Mouse (Mus musculus) ES-E14 (cell line): ENCODE data around the gene Gm15557. TPM values are rescaled to one million over a fixed set of nuclear protein-coding genes. Genes with fewer than 3 reads are reported as not detected.

Experiments used
- DNase-seq: peaks from one replicate; pipeline ENCODE4 v3.0.0-alpha.2; 2013; ENCODE audit warnings: low read depth, low spot score
- H3K27ac ChIP-seq: 2 replicates; pipeline ENCODE4 v1.5.1; 2012; ENCODE audit warnings: low read depth, mild to moderate bottlenecking, low read length, moderate library complexity, mixed read lengths; ENCODE audit not compliant: poor library complexity, insufficient read depth, severe bottlenecking
- H3K36me3 ChIP-seq: 2 replicates; pipeline ENCODE4 v1.6.1; 2012; ENCODE audit warnings: mild to moderate bottlenecking, low read length, moderate library complexity, mixed read lengths; ENCODE audit not compliant: control insufficient read depth, poor library complexity, insufficient read depth, severe bottlenecking
- H3K4me1 ChIP-seq, 2 experiments: fragments of 150-350 bp in 1 of 2; sonication (generic) in 1 of 2; 2 replicates each; pipeline ENCODE4 v1.6.1; 2012; ENCODE audit warnings: low read length in 2 of 2, mild to moderate bottlenecking in 1 of 2, mixed read lengths in 1 of 2; ENCODE audit not compliant: control insufficient read depth in 2 of 2, insufficient read depth in 2 of 2, poor library complexity in 1 of 2
- H3K4me3 ChIP-seq, 2 experiments: fragments of 150-350 bp in 1 of 2; sonication (generic) in 1 of 2; 2 replicates each; pipeline ENCODE4 v1.5.1; 2012; ENCODE audit warnings: low read length in 2 of 2, low read depth in 1 of 2, mild to moderate bottlenecking in 1 of 2, mixed read lengths in 1 of 2; ENCODE audit not compliant: insufficient read depth in 1 of 2, poor library complexity in 1 of 2, severe bottlenecking in 1 of 2
- H3K9ac ChIP-seq: 2 replicates; pipeline ENCODE4 v1.6.1; 2012; ENCODE audit warnings: low read depth, mild to moderate bottlenecking, low read length, mixed read lengths; ENCODE audit not compliant: poor library complexity, insufficient read depth, severe bottlenecking
- H3K9me3 ChIP-seq: fragments of 150-350 bp; sonication (generic); 2 replicates; pipeline ENCODE4 v1.6.1; 2012; ENCODE audit warnings: low read depth, mild to moderate bottlenecking, low read length; ENCODE audit not compliant: control insufficient read depth, insufficient read depth
- CHD2 ChIP-seq: IDR thresholded peaks from 2 replicates; pipeline ENCODE4 v1.6.1; 2014; ENCODE audit warnings: mild to moderate bottlenecking, low read depth, low read length, inconsistent platforms
- HCFC1 ChIP-seq: IDR thresholded peaks from 2 replicates; pipeline ENCODE4 v1.6.1; 2012; ENCODE audit warnings: low read length, inconsistent platforms, borderline replicate concordance; ENCODE audit not compliant: insufficient read depth
- MAFK ChIP-seq: IDR thresholded peaks from 2 replicates; pipeline ENCODE4 v1.6.1; 2014; ENCODE audit warnings: mild to moderate bottlenecking, low read depth, low read length, inconsistent platforms; ENCODE audit not compliant: insufficient read depth
- ZC3H11A ChIP-seq: IDR thresholded peaks from 2 replicates; pipeline ENCODE4 v1.6.1; 2012; ENCODE audit warnings: low read depth, mild to moderate bottlenecking, inconsistent platforms, low read length, borderline replicate concordance
- ZNF384 ChIP-seq: IDR thresholded peaks from 2 replicates; pipeline ENCODE4 v1.6.1; 2012; ENCODE audit warnings: low read depth, low read length, inconsistent platforms
- in situ Hi-C, 2 experiments: fragments of 600-800 bp; cut with MboI; formaldehyde crosslinking; loops; one replicate each; pipeline ENCODE4 v1.15.1; 2025; ENCODE audit warnings: low sequenced_read_pairs in 2 of 2, inconsistent platforms in 1 of 2; ENCODE audit not compliant: unreplicated experiment in 2 of 2
- total RNA-seq: library from RNA; depleted of rRNA; stranded (reverse); fragments of 300-350 nt; gene quantifications from 2 replicates; pipeline ENCODE4 v1.2.3, GENCODE M21; 2012

Gene Gm15557
- total RNA-seq, 1 experiment = not detected

DNA sequence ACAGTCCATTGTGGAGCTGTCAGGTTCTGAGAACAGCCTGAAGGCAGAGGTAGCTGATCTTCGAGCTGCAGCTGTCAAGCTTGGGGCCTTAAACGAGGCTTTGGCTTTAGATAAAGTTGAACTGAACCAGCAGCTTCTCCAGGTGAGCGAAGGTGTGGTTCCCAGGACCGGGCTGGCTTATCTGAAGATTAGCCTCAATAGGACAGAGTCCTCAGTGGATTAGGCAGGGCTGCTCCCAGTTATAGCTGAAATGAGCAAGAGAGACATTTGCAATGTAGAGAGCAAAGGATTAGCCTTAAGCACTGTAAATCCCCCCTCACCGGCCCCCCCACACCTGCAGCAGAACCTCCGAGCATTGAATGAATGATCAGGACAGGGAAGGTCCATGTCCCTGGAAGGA lies 32.8 kb downstream of the Gm15557 start:
- DNase-seq = no peak
- no peak overlapping the region for H3K9ac ChIP-seq
- no peaks in the 10 kb centered on the region for H3K9me3 ChIP-seq
- TF ChIP-seq MAFK (no peak), HCFC1 (no peak), ZC3H11A (no peak), ZNF384 (no peak), CHD2 (no peak)
- H3K27ac ChIP-seq = no peak overlapping the region
- H3K4me1 ChIP-seq = no peaks in the 10 kb centered on the region
- H3K36me3 ChIP-seq = peaks cover 36% of the 10 kb centered on the region
- no peak overlapping the region for H3K4me3 ChIP-seq
- in situ Hi-C loops = no loop called here

DNA sequence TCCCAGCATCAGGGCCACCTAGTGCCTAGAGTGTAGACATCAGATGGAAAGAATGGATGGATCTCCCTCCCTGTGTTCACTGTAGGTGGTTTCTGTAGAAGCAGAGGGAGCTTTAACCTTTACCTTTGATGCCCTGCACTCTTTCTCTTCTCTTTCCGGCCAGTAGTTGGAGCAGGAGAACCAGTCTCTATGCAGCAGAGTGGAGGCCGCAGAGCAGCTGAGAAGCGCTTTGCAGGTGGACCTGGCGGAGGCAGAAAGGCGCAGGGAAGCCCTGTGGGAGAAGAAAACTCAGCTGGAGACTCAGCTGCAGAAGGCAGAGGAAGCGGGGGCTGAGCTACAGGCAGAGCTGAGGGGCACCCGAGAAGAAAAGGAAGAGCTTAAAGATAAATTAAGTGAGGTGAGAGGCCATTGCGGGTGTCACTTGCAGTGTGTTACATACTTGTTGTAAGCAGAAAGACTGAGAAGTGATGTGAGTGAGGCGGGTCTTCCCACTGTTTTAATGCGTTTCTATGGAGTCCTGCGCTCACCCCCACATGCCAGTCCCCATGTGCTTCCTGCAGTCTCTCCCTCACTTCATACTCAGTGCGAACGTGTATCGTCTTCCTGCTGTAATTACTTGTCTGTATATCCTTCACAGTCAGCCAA lies 33.7 kb downstream of the Gm15557 start:
- DNase-seq = peak; percentile 22
- in situ Hi-C loops = no loop called here
- Histone ChIP-seq H3K9me3 (no peaks in the 10 kb centered on the region), H3K9ac (no peak overlapping the region), H3K4me3 (no peak overlapping the region), H3K36me3 (peaks cover 34% of the 10 kb centered on the region), H3K27ac (no peak overlapping the region), H3K4me1 (no peaks in the 10 kb centered on the region)
- TF ChIP-seq CHD2 (no peak), ZC3H11A (no peak), ZNF384 (no peak), MAFK (no peak), HCFC1 (no peak)

DNA sequence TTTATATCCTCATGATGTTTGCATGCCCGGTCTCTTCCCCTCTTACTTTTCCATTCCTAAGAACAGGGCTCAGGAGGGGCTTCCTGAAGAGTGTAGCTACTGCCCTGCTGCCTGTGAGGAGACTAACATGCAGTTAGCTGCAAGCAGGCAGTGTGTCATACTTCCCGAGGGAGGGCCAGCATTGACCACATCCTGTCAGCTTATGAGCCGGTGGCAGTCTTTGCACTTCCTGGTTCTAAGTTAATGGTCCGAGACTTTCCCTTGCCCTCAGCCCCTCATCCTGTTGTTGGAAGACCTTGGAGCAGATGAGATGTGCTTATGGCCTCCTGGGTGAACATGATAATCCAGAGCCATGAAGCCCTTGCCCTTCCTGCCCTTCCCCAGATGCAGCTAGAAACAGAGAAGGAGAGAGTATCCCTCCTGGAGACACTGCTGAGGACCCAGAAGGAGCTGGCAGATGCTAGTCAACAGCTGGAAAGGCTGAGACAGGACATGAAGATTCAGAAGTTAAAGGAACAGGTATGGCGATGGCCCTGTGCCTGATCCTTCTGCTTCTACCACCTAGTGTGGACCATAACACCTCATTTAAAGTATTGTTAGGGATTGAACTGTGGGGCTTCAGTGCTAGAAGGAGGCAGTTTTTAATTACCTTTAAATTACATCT lies 38.9 kb downstream of the Gm15557 start:
- TF ChIP-seq HCFC1 = no peak
- no peak for TF ChIP-seq MAFK
- TF ChIP-seq ZNF384 = no peak
- no peak for TF ChIP-seq CHD2
- TF ChIP-seq ZC3H11A = no peak
- Histone ChIP-seq H3K4me1 (no peaks in the 10 kb centered on the region), H3K27ac (no peak overlapping the region), H3K4me3 (no peak overlapping the region), H3K9ac (no peak overlapping the region), H3K36me3 (peaks cover 42% of the 10 kb centered on the region), H3K9me3 (no peaks in the 10 kb centered on the region)
- in situ Hi-C loops = no loop called here
- DNase-seq = no peak

DNA sequence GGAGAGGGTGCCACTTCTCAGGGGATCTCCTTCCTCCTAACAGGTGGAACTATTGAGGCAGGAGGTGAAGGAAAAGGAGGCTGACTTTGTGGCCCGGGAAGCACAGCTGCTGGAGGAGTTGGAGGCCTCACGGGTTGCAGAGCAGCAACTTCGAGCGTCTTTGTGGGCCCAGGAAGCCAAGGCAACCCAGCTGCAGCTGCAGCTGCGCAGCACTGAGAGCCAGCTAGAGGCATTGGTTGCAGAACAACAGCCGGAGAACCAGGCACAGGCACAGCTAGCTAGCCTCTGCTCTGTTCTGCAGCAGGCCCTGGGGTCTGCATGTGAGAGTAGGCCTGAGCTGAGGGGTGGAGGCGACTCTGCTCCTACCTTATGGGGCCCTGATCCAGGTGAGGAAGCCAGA lies 45.2 kb downstream of the Gm15557 start:
- H3K27ac ChIP-seq = no peak overlapping the region
- peaks cover 31% of the 10 kb centered on the region for H3K36me3 ChIP-seq

DNA sequence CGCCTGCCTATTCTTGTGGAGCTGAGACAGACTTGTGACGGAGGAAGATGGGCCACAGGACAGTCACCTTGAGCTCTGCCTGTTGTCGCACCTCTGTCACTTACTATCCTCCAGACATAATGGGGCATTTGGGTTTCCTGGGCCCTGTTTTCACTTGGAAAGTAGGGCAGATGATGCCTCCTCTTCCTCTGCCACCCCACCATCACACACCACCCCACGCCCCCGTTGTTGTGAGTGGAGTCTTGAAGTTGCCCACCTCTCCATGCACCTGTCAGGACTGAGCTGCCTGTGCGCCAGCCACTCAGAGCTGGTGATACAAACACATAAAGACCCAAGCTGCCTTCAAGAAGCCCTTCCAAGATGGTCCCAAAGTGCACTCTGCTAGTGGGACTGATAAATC lies 46.6 kb downstream of the Gm15557 start:
- no peaks in the 10 kb centered on the region for H3K4me1 ChIP-seq
- no peaks in the 10 kb centered on the region for H3K9me3 ChIP-seq
- TF ChIP-seq ZC3H11A = no peak
- no peak for TF ChIP-seq ZNF384
- TF ChIP-seq HCFC1 = no peak
- TF ChIP-seq CHD2 = no peak
- no peak for TF ChIP-seq MAFK
- H3K36me3 ChIP-seq = peaks cover 34% of the 10 kb centered on the region
- no peak overlapping the region for H3K9ac ChIP-seq
- H3K27ac ChIP-seq = no peak overlapping the region
- H3K4me3 ChIP-seq = no peak overlapping the region
- no peak for DNase-seq
- in situ Hi-C loops = no loop called here

More for the DNA sequence above, 45.2 kb downstream of the Gm15557 start:
- TF ChIP-seq ZNF384 (no peak), ZC3H11A (no peak)
- no peaks in the 10 kb centered on the region for H3K4me1 ChIP-seq
- H3K9ac ChIP-seq = no peak overlapping the region
- H3K4me3 ChIP-seq = no peak overlapping the region
- DNase-seq = no peak
- H3K9me3 ChIP-seq = no peaks in the 10 kb centered on the region
- in situ Hi-C loops = no loop called here
